Mouse (Mus musculus) erythroblast, embryonic 14.5 days (primary cell): ENCODE results near the gene Gm20517. TPM values are rescaled to one million over a fixed set of nuclear protein-coding genes. Genes with fewer than 3 reads are reported as not detected.

Experiments used
- H3K27me3 ChIP-seq: 2 replicates; pipeline ENCODE4 v1.6.1; 2012; ENCODE audit warnings: inconsistent platforms; ENCODE audit not compliant: control insufficient read depth
- H3K36me3 ChIP-seq: 2 replicates; pipeline ENCODE4 v1.6.1; 2012; ENCODE audit warnings: mild to moderate bottlenecking, inconsistent platforms; ENCODE audit not compliant: control insufficient read depth
- H3K4me1 ChIP-seq: 2 replicates; pipeline ENCODE4 v1.6.1; 2012; ENCODE audit warnings: inconsistent platforms; ENCODE audit not compliant: control insufficient read depth
- H3K4me3 ChIP-seq: replicated peaks from 2 replicates; pipeline ENCODE3; 2012; ENCODE audit warnings: moderate library complexity, mild to moderate bottlenecking, inconsistent platforms
- H3K9me3 ChIP-seq: 2 replicates; pipeline ENCODE4 v1.6.1; 2012; ENCODE audit warnings: low read length, inconsistent platforms, mixed read lengths; ENCODE audit not compliant: control insufficient read depth
- GATA1 ChIP-seq: IDR thresholded peaks from 2 replicates; pipeline ENCODE4 v1.6.1; 2012; ENCODE audit warnings: low read length, inconsistent platforms, mixed read lengths
- TAL1 ChIP-seq: IDR thresholded peaks from 3 replicates; pipeline ENCODE4 v1.6.1; 2012; ENCODE audit warnings: low read length, inconsistent platforms, mixed read lengths
- polyA plus RNA-seq: library from polyadenylated mRNA; stranded (reverse); fragments of >175 nt; gene quantifications from 2 replicates; pipeline ENCODE4 v1.2.3, GENCODE M21; 2012

Gene Gm20517
- polyA plus RNA-seq, 1 experiment: 0.65 TPM

- H3K9me3 ChIP-seq: no peaks in the 10 kb centered on the region
- H3K4me3 ChIP-seq: no peak overlapping the region
- no peaks in the 10 kb centered on the region for H3K27me3 ChIP-seq
- peaks cover 69% of the 10 kb centered on the region for H3K4me1 ChIP-seq
- peaks cover 97% of the 10 kb centered on the region for H3K36me3 ChIP-seq
- TF ChIP-seq GATA1 (no peak), TAL1 (no peak)
Observed at GRCm38 (mm10) chr17:47600601-47601388, 10.6 kb upstream of the Gm20517 start.

DNA sequence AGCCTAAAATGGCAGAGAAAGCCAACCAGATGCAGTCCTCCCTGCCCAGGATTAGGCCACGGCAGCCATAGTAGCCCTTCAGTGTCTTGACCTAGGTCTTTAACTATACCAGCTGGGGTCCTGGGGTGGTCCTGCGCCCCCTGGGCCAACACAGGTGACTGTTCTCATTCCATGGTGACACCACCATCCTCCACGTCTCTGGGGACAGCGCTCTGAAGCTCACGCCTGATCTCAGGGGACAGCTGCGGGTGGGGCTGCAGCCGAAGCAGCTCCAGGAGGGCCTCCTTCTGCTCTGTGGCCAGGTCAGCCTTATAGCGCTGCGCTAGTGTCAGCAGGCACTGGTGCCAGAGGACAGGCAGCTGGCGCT lies 10.0 kb upstream of the Gm20517 start:
- peaks cover 67% of the 10 kb centered on the region for H3K4me1 ChIP-seq

GRCm38 (mm10) chr17:47602289-47602688 lies 9.1 kb upstream of the Gm20517 start:
- Histone ChIP-seq H3K36me3 (peaks cover 97% of the 10 kb centered on the region), H3K27me3 (no peaks in the 10 kb centered on the region), H3K9me3 (no peaks in the 10 kb centered on the region), H3K4me1 (peaks cover 65% of the 10 kb centered on the region), H3K4me3 (no peak overlapping the region)
- TF ChIP-seq TAL1 (no peak), GATA1 (no peak)

More for the DNA sequence above, 10.0 kb upstream of the Gm20517 start:
- H3K27me3 ChIP-seq: no peaks in the 10 kb centered on the region
- peaks cover 97% of the 10 kb centered on the region for H3K36me3 ChIP-seq
- TF ChIP-seq TAL1 (no peak), GATA1 (no peak)
- H3K9me3 ChIP-seq: no peaks in the 10 kb centered on the region
- H3K4me3 ChIP-seq: no peak overlapping the region

GRCm38 (mm10) chr17:47606220-47606619 lies 5.2 kb upstream of the Gm20517 start:
- H3K27me3 ChIP-seq: no peaks in the 10 kb centered on the region
- TF ChIP-seq GATA1 (no peak), TAL1 (no peak)
- H3K36me3 ChIP-seq: peaks cover 85% of the 10 kb centered on the region
- H3K4me1 ChIP-seq: peaks cover 64% of the 10 kb centered on the region
- H3K4me3 ChIP-seq: no peak overlapping the region
- H3K9me3 ChIP-seq: no peaks in the 10 kb centered on the region

DNA sequence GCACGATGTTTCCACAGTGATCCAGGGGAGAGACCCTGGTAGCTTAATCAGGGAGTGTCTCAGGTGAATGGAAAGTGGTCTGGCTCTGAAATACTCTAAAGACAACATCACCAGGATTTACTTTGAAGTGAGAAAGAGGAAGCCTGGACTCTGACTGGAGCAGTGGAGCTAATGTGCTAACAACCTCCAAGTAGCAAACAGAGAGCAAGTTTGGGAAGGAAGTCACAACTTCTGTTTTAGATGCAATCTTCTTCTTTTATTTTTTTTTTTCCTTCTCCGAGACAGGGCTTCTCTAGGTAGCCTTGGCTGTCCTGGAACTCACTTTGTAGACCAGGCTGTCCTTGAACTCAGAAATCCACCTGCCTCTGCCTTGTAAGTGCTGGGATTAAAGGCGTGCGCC lies 2.2 kb upstream of the Gm20517 start:
- peaks cover 77% of the 10 kb centered on the region for H3K36me3 ChIP-seq
- peaks cover 75% of the 10 kb centered on the region for H3K4me1 ChIP-seq
- no peaks in the 10 kb centered on the region for H3K27me3 ChIP-seq
- TF ChIP-seq TAL1 (no peak), GATA1 (no peak)
- no peaks in the 10 kb centered on the region for H3K9me3 ChIP-seq
- peak overlapping the region; percentile 73 for H3K4me3 ChIP-seq

GRCm38 (mm10) chr17:47611661-47611982 lies 233 bp downstream of the Gm20517 start:
- Histone ChIP-seq H3K36me3 (peaks cover 77% of the 10 kb centered on the region), H3K9me3 (no peaks in the 10 kb centered on the region), H3K4me1 (peaks cover 91% of the 10 kb centered on the region), H3K27me3 (no peaks in the 10 kb centered on the region), H3K4me3 (peak overlapping the region; percentile 73)
- TF ChIP-seq TAL1 (no peak), GATA1 (no peak)

- Histone ChIP-seq H3K9me3 (no peaks in the 10 kb centered on the region), H3K4me1 (peaks cover 90% of the 10 kb centered on the region), H3K4me3 (no peak overlapping the region), H3K27me3 (no peaks in the 10 kb centered on the region), H3K36me3 (peaks cover 74% of the 10 kb centered on the region)
- no peak for TF ChIP-seq TAL1
- TF ChIP-seq GATA1: no peak
Observed at GRCm38 (mm10) chr17:47614018-47614417, 2.6 kb downstream of the Gm20517 start.

- Histone ChIP-seq H3K4me3 (peak overlapping the region; percentile 19), H3K36me3 (peaks cover 85% of the 10 kb centered on the region), H3K27me3 (no peaks in the 10 kb centered on the region), H3K4me1 (peaks cover 80% of the 10 kb centered on the region), H3K9me3 (no peaks in the 10 kb centered on the region)
- no peak for TF ChIP-seq GATA1
- TF ChIP-seq TAL1: no peak
Observed at GRCm38 (mm10) chr17:47616119-47616518, 4.7 kb downstream of the Gm20517 start.

DNA sequence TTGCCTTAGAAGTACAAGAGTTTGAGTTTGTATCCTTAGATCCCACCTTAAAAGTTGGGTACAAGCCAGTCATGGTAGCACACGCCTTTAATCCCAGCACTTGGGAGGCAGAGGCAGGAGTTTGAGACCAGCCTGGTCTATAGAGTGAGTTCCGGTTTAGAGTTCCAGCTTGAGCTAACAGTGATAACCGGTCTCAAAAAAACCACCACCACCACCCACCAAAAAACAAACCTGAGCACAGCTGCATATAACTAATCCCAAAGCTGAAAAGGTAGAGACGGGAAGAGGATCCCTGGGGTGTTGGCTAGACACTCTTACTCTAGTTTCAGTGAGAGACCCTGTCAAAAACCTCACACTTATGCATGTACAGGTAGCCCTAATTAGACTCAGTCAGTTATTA lies 5.3 kb downstream of the Gm20517 start:
- peak overlapping the region; percentile 18 for H3K4me3 ChIP-seq
- no peaks in the 10 kb centered on the region for H3K27me3 ChIP-seq
- H3K36me3 ChIP-seq: peaks cover 90% of the 10 kb centered on the region
- no peak for TF ChIP-seq GATA1
- no peak for TF ChIP-seq TAL1
- H3K4me1 ChIP-seq: peaks cover 80% of the 10 kb centered on the region
- no peaks in the 10 kb centered on the region for H3K9me3 ChIP-seq
